Mouse (Mus musculus) kidney, adult 2 months (tissue): ENCODE results near the gene Zbtb38. TPM values are rescaled to one million over a fixed set of nuclear protein-coding genes. Genes with fewer than 3 reads are reported as not detected.
A peak's percentile ranks its signal among the peaks of the same experiment; 100 is the strongest.

Source experiments
- DNase-seq: peaks from one replicate; pipeline ENCODE4 v3.0.0; 2021
- H3K27ac ChIP-seq: fragments of 200-500 bp; 2 replicates; pipeline ENCODE4 v1.5.1; 2012; ENCODE audit warnings: low read depth, low read length, control low read depth, inconsistent platforms; ENCODE audit not compliant: insufficient read depth
- H3K27me3 ChIP-seq: fragments of 200-500 bp; replicated peaks from 2 replicates; pipeline ENCODE4 v1.6.1; 2012; ENCODE audit warnings: mild to moderate bottlenecking, moderate library complexity, low read length, inconsistent platforms; ENCODE audit not compliant: control insufficient read depth, insufficient read depth
- H3K36me3 ChIP-seq: fragments of 200-500 bp; 2 replicates; pipeline ENCODE4 v1.6.1; 2012; ENCODE audit warnings: mild to moderate bottlenecking, moderate library complexity, low read length, inconsistent platforms; ENCODE audit not compliant: control insufficient read depth, insufficient read depth
- H3K4me1 ChIP-seq: fragments of 200-500 bp; 2 replicates; pipeline ENCODE4 v1.6.1; 2011; ENCODE audit warnings: low read length; ENCODE audit not compliant: control insufficient read depth, insufficient read depth
- H3K4me3 ChIP-seq: fragments of 200-500 bp; 2 replicates; pipeline ENCODE4 v1.5.1; 2011; ENCODE audit warnings: mild to moderate bottlenecking, low read depth, low read length, control low read depth; ENCODE audit not compliant: insufficient read depth
- CTCF ChIP-seq: fragments of 200-500 bp; conservative IDR thresholded peaks from 2 replicates; pipeline ENCODE4 v1.5.1; 2011; ENCODE audit warnings: low read depth, mild to moderate bottlenecking, control low read depth, low read length, moderate library complexity, mixed read lengths; ENCODE audit not compliant: insufficient read depth, insufficient read length
- POLR2A ChIP-seq: fragments of 200-500 bp; IDR thresholded peaks from one replicate; pipeline ENCODE4 v1.6.1; 2011; ENCODE audit warnings: low read depth, low read length, control low read depth
- WGBS: fragments of 180-500 bp; shearing (Covaris S2); methylation state at CpG from one replicate; pipeline ENCODE4 v1.1.7; 2018; 5-methylcytosine and 5-hydroxymethylcytosine counted together
- polyA plus RNA-seq: library from polyadenylated mRNA; depleted of rRNA; stranded (reverse); fragments of >200 nt; gene quantifications from 2 replicates; pipeline ENCODE4 v1.2.3, GENCODE M21; 2012

The Zbtb38 gene
- polyA plus RNA-seq, 1 experiment: 10.2 TPM

DNA sequence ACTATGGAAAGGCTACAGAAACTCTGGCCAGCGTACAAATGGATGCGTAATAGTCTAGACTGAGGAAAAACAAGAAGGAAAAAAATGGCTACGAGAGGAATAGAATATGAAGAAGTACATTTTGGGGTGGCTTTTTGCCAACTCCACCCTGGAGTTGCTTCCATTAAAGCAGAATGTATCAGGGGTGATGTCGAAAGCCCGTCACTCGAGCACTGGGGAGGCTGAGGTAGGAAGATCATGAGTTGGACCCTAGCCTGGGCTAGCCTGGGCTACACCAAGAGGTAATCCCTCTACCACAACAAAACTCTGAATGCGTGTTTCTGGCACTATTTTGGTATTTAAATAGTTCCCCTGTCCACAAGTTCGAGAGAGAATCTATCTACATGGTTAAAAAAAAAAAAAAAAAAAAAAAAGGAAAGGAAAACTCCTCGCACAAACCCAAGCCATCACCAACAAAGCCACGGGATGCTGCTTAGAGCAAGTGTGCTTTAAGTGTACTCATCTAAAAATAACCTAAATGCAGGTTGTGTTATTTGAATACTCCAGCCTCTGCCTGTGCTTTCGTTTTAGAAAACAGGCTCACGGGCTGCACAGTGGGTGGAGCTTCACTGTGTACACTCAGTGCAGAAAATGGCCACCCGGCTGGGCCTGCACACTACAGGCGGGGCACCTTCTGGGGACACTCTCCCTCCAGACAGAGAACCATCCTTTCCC is 39.7 kb downstream of the Zbtb38 start:
- Histone ChIP-seq H3K36me3 (no peaks in the 10 kb centered on the region), H3K27me3 (no peaks in the 10 kb centered on the region), H3K4me1 (peaks cover 13% of the 10 kb centered on the region), H3K4me3 (no peak overlapping the region), H3K27ac (no peak overlapping the region)
- WGBS: 78% methylated on average over 14 of the region's 14 CpGs
- DNase-seq: peak; percentile 59
- TF ChIP-seq POLR2A (no peak), CTCF (no peak)

DNA sequence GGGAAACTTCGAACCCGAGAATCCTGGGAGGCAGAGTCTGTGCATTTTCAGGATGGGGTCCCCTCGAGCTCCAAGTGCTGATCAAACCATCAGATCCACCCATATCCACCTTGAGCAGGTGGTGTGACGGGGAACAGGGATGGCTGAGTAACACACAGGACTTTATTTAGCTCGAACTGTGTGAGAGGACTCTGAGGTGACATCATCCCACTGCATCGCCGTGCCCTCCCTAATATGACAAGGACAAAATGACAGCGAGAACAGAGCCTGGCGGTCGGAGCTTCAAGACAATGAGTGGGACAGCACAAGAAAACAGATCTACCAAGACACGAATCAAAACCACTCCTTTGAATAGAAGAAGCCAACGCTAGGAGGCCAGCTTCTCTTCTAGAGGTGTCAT is 40.6 kb downstream of the Zbtb38 start:
- DNase-seq: no peak
- no peaks in the 10 kb centered on the region for H3K27me3 ChIP-seq
- no peaks in the 10 kb centered on the region for H3K36me3 ChIP-seq
- TF ChIP-seq POLR2A: no peak
- no peak for TF ChIP-seq CTCF
- no peak overlapping the region for H3K27ac ChIP-seq
- H3K4me3 ChIP-seq: no peak overlapping the region
- peaks cover 9% of the 10 kb centered on the region for H3K4me1 ChIP-seq
- WGBS: 94% methylated on average over 12 of the region's 12 CpGs

DNA sequence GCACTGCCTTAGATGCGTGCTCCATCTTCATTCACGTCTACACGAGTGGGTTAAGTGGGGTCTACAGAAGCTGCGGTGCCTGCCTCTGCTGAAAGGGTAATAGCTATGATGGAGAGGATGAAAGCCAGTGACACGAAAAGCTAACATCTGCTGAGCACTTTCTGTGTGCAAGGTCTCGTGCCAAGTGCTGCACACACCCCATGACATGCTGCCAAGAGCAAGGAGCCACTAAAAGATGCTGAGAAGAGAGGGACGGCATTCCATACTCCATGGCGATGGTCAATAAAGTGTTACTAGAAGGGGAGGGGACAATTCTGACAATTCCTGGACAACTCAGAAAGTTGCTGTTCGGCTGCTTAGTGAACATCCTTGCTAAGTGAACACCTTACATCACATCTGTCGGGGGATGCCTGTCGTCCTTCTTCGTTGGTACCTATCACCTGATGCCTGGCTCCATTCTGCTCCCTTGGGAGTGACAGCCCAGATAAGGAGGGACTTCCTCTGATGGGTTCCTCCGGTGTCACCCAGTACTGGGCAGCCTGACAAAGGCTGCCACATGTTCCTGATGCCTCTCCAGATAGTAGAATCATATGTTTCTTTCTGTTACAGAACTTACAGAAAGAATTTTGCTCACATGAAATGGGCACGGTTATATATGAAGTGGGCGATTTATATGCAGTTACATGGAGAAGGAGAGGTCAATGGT is 42.2 kb downstream of the Zbtb38 start:
- H3K4me3 ChIP-seq: no peak overlapping the region
- no peaks in the 10 kb centered on the region for H3K27me3 ChIP-seq
- no peaks in the 10 kb centered on the region for H3K36me3 ChIP-seq
- no peak overlapping the region for H3K27ac ChIP-seq
- TF ChIP-seq CTCF (no peak), POLR2A (no peak)
- no peak for DNase-seq
- WGBS: 80% methylated on average over 15 of the region's 15 CpGs
- H3K4me1 ChIP-seq: peaks cover 22% of the 10 kb centered on the region

DNA sequence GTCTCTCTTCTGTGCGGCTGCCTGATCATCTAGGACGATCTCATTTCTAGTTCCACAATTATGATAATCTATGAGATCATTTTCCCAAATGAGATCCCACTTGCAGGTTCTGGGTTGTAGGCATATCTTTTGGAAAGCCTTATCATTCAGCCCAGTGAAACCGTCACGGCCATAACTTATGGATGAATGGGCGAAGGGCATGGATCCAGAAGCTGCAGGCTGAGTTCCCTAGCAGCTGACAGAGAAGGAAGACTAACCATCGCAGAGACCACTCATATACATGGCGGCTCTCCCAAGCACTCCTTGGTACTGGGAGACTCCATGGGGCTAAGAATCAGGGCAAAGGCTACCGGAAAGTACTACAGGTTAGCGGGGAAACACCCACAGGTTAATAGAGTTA is 43.7 kb downstream of the Zbtb38 start:
- WGBS: 88% methylated on average over 9 of the region's 9 CpGs
- Histone ChIP-seq H3K27ac (no peak overlapping the region), H3K4me3 (no peak overlapping the region), H3K27me3 (no peaks in the 10 kb centered on the region), H3K4me1 (peaks cover 27% of the 10 kb centered on the region), H3K36me3 (no peaks in the 10 kb centered on the region)
- DNase-seq: no peak
- TF ChIP-seq POLR2A: no peak
- TF ChIP-seq CTCF: no peak

DNA sequence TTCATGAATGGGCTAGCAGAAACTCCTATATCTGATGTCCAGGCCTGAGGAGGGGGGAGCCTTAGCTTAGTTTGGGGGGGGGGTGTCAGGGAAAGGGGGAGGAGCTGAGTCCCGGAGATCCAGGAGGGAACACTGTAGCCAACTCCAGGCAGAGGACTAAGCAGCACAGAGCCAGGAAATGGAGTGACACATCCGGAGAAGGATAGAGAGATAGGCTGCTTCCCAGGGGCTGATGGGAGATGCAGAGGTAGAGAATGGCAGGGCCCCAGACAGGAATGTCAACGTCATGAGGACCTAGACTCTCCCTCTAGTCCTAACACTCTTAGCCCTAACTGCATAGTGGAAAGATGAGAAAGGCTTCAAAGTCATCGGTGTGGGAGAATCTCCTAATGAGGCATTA is 44.7 kb downstream of the Zbtb38 start:
- 66% methylated on average over 4 of the region's 4 CpGs for WGBS
- 0 out of 2 replicates have a peak overlapping the region, but pooled peaks have one; percentile 7 for H3K27ac ChIP-seq
- H3K4me1 ChIP-seq: peaks cover 28% of the 10 kb centered on the region
- no peaks in the 10 kb centered on the region for H3K36me3 ChIP-seq
- no peak for TF ChIP-seq CTCF
- no peak for TF ChIP-seq POLR2A
- H3K4me3 ChIP-seq: no peak overlapping the region
- no peaks in the 10 kb centered on the region for H3K27me3 ChIP-seq
- no peak for DNase-seq

DNA sequence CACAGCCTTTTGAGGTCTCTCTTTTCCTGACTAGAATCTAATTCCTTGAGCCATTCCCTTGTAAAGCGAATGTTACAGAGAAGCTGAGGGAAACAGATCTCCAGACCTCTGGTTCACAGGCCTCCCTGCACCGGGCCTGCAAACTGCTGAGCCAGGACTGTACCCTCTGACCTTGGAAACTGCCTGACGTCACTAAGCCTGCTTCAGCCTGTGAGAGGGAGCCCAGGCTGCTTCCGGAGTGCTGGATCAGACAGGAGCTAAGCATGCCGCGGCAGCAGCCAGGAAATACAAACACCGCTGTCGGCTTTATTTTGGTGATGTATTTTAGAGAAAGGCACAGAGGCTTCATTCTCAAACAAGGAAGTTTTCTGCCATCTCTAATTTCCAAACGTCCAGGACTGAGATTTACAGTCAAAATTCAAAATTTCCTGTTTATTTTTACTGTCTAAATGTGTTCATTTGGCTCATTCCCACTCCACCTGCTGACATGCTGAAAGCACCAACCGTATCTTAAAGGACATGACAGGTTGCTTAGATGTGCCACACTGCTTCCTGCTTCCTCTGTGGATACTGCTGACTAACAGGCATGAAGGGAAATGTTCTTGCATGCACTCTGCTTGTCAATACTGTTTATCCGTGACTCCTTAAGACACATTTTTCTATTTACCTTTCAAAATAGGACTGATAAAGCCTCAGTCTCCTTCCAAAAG is 46.9 kb downstream of the Zbtb38 start:
- H3K4me3 ChIP-seq: no peak overlapping the region
- WGBS: 3% methylated on average over 11 of the region's 11 CpGs
- H3K27me3 ChIP-seq: no peaks in the 10 kb centered on the region
- TF ChIP-seq CTCF (no peak), POLR2A (peak; percentile 21)
- H3K36me3 ChIP-seq: no peaks in the 10 kb centered on the region
- H3K4me1 ChIP-seq: peaks cover 28% of the 10 kb centered on the region
- peak overlapping the region; percentile 89 for H3K27ac ChIP-seq
- peak; percentile 97 for DNase-seq

DNA sequence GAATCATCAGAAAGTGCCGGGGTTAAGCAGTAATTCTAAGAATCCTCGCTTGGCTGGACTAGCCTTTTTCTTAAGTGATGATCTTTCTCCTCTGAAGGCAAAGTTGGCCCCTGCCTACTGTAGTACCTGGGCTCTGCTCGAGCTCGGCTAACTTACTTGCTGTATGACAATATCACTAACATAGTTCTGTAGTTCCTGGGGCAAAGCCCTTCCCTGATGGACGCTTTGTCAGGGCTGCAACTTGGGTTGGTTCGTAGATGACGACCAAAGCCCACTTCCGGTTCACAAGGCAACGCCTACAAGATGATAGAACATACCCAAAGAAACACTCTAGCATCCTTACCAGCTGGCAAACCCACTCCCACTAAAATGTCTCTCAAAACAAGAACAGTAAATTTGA is 47.7 kb downstream of the Zbtb38 start:
- peak overlapping the region; percentile 89 for H3K27ac ChIP-seq
- H3K27me3 ChIP-seq: no peaks in the 10 kb centered on the region
- peaks cover 27% of the 10 kb centered on the region for H3K4me1 ChIP-seq
- no peak overlapping the region for H3K4me3 ChIP-seq
- no peaks in the 10 kb centered on the region for H3K36me3 ChIP-seq
- WGBS: 62% methylated on average over 9 of the region's 9 CpGs
- TF ChIP-seq POLR2A: no peak
- TF ChIP-seq CTCF: no peak
- DNase-seq: peak; percentile 55
